8 mouse cellular contexts compared by ENCODE assay signal in the genomic region with DNA sequence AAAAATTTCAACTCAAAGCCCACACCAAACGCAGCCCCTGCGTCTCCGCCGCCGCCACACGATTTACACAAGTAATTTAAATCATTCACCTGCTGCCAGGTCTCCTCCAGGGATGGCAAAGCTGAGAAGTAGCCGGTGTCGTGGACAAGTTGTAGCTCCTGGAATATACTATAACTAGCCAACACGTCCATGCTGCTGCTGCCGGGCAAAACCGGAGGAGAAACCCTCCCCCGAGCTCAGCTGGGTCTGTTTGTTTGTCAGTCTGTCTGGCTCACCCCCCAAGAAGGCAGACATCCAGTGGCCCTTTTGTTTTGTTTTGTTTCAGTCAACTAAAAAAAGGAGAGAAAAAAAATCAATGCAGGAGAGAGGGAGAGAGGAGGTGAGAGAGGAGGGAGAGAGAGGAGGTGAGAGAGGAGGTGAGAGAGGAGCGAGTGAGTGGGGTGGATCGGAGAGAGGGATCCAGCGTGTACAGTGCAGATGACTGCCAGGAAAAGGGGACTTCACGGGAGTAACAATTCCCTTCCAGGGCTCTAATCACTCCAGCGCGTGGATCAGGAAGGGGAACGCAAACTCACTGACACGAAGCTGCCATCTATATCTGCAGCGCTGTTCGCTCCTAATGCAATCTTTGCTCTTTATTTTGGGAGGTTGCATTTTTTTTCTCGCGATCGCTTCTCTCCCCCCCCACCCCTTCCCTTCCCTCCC. TPM values are rescaled to one million over a fixed set of nuclear protein-coding genes. Genes with fewer than 3 reads are reported as not detected.
DNase-seq lines count a peak whose midpoint lies in the region; ATAC-seq and TF ChIP-seq lines count a peak whose summit lies in the region.

No protein-coding gene starts in this region.

- H3K27ac ChIP-seq in brown adipose tissue, adult 24 weeks (replicated peaks; ENCODE audit: low read depth, low read length): peak overlapping the region; percentile 99
- peak overlapping the region; percentile 100 for H3K27ac ChIP-seq in forebrain, postnatal 0 days (ENCODE audit: low read depth, low read length)
- peak overlapping the region; percentile 100 for H3K27ac ChIP-seq in hindbrain, embryonic 14.5 days
- H3K27ac ChIP-seq in lung, postnatal 0 days (ENCODE audit: low read length): peak overlapping the region; percentile 100

- peak overlapping the region; percentile 73 for H3K4me2 ChIP-seq in forebrain, postnatal 0 days (ENCODE audit: low read depth)
- peak overlapping the region; percentile 57 for H3K4me2 ChIP-seq in hindbrain, embryonic 14.5 days (replicated peaks)
- H3K4me2 ChIP-seq in lung, postnatal 0 days (replicated peaks; ENCODE audit: low read depth, low read length): peak overlapping the region; percentile 75

- peak overlapping the region; percentile 88 for H3K9ac ChIP-seq in forebrain, postnatal 0 days
- peak overlapping the region; percentile 98 for H3K9ac ChIP-seq in hindbrain, embryonic 14.5 days
- peak overlapping the region; percentile 78 for H3K9ac ChIP-seq in lung, postnatal 0 days (replicated peaks; ENCODE audit: low read depth)

- H3K27me3 ChIP-seq in forebrain, postnatal 0 days (ENCODE audit: insufficient read depth, low read length): no peaks in the 10 kb centered on the region
- H3K27me3 ChIP-seq in hindbrain, embryonic 14.5 days (ENCODE audit: control insufficient read depth, insufficient read depth, low read length): no peaks in the 10 kb centered on the region
- H3K27me3 ChIP-seq in lung, postnatal 0 days (replicated peaks; ENCODE audit: insufficient read depth, low read length): no peaks in the 10 kb centered on the region

- TF ChIP-seq EP300 in lung, postnatal 0 days (IDR thresholded peaks at IDR 0.05): peak; percentile 53; the same call in 1 of the 2 replicates

- peak overlapping the region; percentile 91 for H3K4me3 ChIP-seq in brown adipose tissue, adult 24 weeks (ENCODE audit: insufficient read depth, low read depth, low read length)
- peak overlapping the region; percentile 79 for H3K4me3 ChIP-seq in forebrain, postnatal 0 days (ENCODE audit: low read depth, low read length)
- peak overlapping the region; percentile 78 for H3K4me3 ChIP-seq in hindbrain, embryonic 14.5 days (replicated peaks; ENCODE audit: low read length)
- H3K4me3 ChIP-seq in lung, postnatal 0 days (ENCODE audit: low read depth, low read length): peak overlapping the region; percentile 94

- peaks cover 11% of the 10 kb centered on the region; the same call in 1 of the 2 replicates for H3K4me1 ChIP-seq in brown adipose tissue, adult 24 weeks (ENCODE audit: control insufficient read depth, insufficient read depth, insufficient read length, low read length)
- peaks cover 16% of the 10 kb centered on the region; the same call in 1 of the 2 replicates for H3K4me1 ChIP-seq in forebrain, postnatal 0 days (ENCODE audit: insufficient read depth)
- peaks cover 33% of the 10 kb centered on the region for H3K4me1 ChIP-seq in hindbrain, embryonic 14.5 days (replicated peaks; ENCODE audit: control insufficient read depth, insufficient read depth, low read length)
- no peaks in the 10 kb centered on the region for H3K4me1 ChIP-seq in lung, postnatal 0 days (ENCODE audit: insufficient read depth, low read depth, low read length)

- under 1% methylated on average over 25 of the region's 25 CpGs for WGBS in forebrain, postnatal 0 days
- WGBS in hindbrain, embryonic 14.5 days: under 1% methylated on average over 25 of the region's 25 CpGs
- under 1% methylated on average over 25 of the region's 25 CpGs for WGBS in lung, postnatal 0 days

- H3K36me3 ChIP-seq in forebrain, postnatal 0 days (ENCODE audit: insufficient read depth): no peaks in the 10 kb centered on the region
- H3K36me3 ChIP-seq in hindbrain, embryonic 14.5 days (replicated peaks; ENCODE audit: control insufficient read depth, insufficient read depth): no peaks in the 10 kb centered on the region
- H3K36me3 ChIP-seq in lung, postnatal 0 days (ENCODE audit: insufficient read depth, low read length): no peaks in the 10 kb centered on the region

- ATAC-seq in forebrain, postnatal 0 days: peak; percentile 50
- ATAC-seq in hindbrain, embryonic 14.5 days (ENCODE audit: low FRiP score): peak; percentile 61
- ATAC-seq in lung, postnatal 0 days: peak; percentile 23

- DNase-seq in CD8-positive naive resting alpha-beta T cell, adult 2 months (ENCODE audit: low read depth in 2 of 2, low spot score in 2 of 2): peak; percentile 53 to 56
- DNase-seq in forebrain, postnatal 0 days: no peak
- DNase-seq in hindbrain, embryonic 14.5 days (ENCODE audit: low spot score): no peak
- peak; percentile 66 to 73 for DNase-seq in layer of hippocampus, postnatal 36 days
- no peak for DNase-seq in lung, postnatal 0 days (ENCODE audit: low spot score)
- DNase-seq in right cerebral cortex, adult 2 months (ENCODE audit: low spot score in 2 of 2): peak; percentile 67 to 68
- peak; percentile 26 for DNase-seq in yolk sac, embryonic 10.5 days (ENCODE audit: low spot score)

- H3K9me3 ChIP-seq in forebrain, postnatal 0 days (ENCODE audit: low read length): no peaks in the 10 kb centered on the region
- H3K9me3 ChIP-seq in hindbrain, embryonic 14.5 days (ENCODE audit: control insufficient read depth, low read length): no peaks in the 10 kb centered on the region
- H3K9me3 ChIP-seq in lung, postnatal 0 days (ENCODE audit: low read length): no peaks in the 10 kb centered on the region

- TF ChIP-seq CTCF in forebrain, postnatal 0 days (IDR thresholded peaks at IDR 0.05; ENCODE audit: low read depth): no peak; the same call in 1 of the 2 replicates
- peak; percentile 2; the same call in 1 of the 2 replicates for TF ChIP-seq CTCF in lung, postnatal 0 days (IDR thresholded peaks at IDR 0.05)

RNA-seq across cellular contexts. Expression of gene Klf7, which starts 1.1 kb away (rescaled TPM):
- polyA plus RNA-seq in brown adipose tissue, adult 24 weeks (2012; ENCODE audit: insufficient read depth, insufficient read length, missing spikeins): 3.5 and 5.8 TPM in 2 replicates
- total RNA-seq in forebrain, postnatal 0 days (2014; rRNA removed): 51.4 and 61.5 TPM in 2 replicates
- 98.1 and 154 TPM in 2 replicates for polyA plus RNA-seq in forebrain, postnatal 0 days (2015; fragmentation: Nextera tagmentation; extraction: Ambion mirVana)
- polyA plus RNA-seq in hindbrain, embryonic 14.5 days (2014; fragmentation: Nextera tagmentation; extraction: Ambion mirVana): 80.1 and 86.6 TPM in 2 replicates
- 10 to 100 TPM; 31.7 to 31.8 TPM for total RNA-seq in layer of hippocampus, postnatal 36 days (2021)
- 40.9 and 47.9 TPM in 2 replicates for polyA plus RNA-seq in lung, postnatal 0 days (2015; fragmentation: Nextera tagmentation; extraction: Ambion mirVana)

Comparison
In these comparisons a context has a peak if more than half of its experiments do, and no peak if none do; other contexts are left out.
1. DNase-seq: peak in CD8-positive naive resting alpha-beta T cell, adult 2 months (2 of 2), layer of hippocampus, postnatal 36 days (2 of 2), right cerebral cortex, adult 2 months (2 of 2) and yolk sac, embryonic 10.5 days (single experiment); none in forebrain, postnatal 0 days (single experiment), hindbrain, embryonic 14.5 days (single experiment) and lung, postnatal 0 days (single experiment).
2. Peak in every context shown above with its lines, with median percentiles within 50 percentile points of each other: H3K27ac ChIP-seq, H3K4me3 ChIP-seq, ATAC-seq, H3K4me2 ChIP-seq and H3K9ac ChIP-seq.